Mouse (Mus musculus) testis, adult 2 months (tissue): ENCODE data around the gene D6Wsu163e.

Experiments
- CTCF ChIP-seq: fragments of 200-500 bp; IDR thresholded peaks from 2 replicates; pipeline ENCODE4 v1.5.1; 2012; ENCODE audit warnings: low read depth, mild to moderate bottlenecking, inconsistent platforms, low read length, moderate library complexity; ENCODE audit not compliant: control insufficient read depth, insufficient read depth, insufficient replicate concordance
- POLR2A ChIP-seq: fragments of 200-500 bp; IDR thresholded peaks from 2 replicates; pipeline ENCODE4 v1.6.1; 2012; ENCODE audit warnings: low read depth, mild to moderate bottlenecking, inconsistent platforms, low read length, moderate library complexity; ENCODE audit not compliant: control insufficient read depth

DNA sequence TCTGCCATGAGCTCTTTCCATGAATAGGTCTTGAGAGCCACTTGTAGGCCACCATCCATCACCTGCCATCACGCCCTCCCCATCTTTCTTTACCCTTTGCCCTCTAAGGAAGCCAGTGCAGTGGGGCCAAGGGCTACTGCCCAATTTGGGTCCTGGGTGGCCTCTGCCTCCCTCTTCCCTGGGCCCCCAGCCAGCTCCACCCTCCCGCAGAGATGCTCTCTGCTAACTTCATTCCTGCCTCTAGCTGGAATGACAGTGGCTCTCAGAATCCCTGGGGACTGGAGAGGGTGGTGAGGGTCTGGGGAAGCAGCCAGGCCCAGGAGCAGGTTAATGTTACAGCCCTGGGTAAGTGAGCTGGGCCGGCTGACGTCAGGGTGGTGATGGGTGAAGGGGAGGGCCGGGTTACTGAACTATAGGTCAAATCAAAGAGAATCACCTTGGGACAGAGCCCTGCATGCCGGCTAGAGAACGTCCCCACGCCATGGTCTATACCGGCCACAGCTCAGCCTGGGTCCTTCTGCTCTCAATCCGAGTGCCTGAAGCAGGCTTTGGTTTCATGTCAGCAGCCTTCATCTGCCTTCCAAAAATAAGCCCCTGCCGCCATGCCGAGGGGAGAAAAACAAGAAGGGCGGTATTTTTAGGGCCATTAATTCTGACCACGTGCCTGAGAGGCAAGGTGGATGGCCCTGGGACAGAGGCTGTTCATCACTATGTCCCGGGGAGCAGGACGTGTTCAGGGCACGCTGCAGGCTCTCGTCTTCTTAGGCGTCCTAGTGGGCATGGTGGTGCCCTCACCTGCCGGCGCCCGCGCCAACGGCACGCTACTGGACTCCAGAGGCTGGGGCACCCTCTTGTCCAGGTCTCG is 75.4 kb downstream of the D6Wsu163e start, which contains the start of gene Fgf6:
- no peak for TF ChIP-seq CTCF
- no peak for TF ChIP-seq POLR2A
